Mouse (Mus musculus) heart, postnatal 36 days (tissue): ENCODE results near the gene Fcgr1. TPM values are rescaled to one million over a fixed set of nuclear protein-coding genes. Genes with fewer than 3 reads are reported as not detected.
"Not testable (repeated sequence)": the region's sequence is repeated elsewhere in the genome, so short reads cannot be mapped to it uniquely, and the experiment has no call there.

Source experiments
- DNase-seq, 2 experiments: peaks; one replicate each; pipeline ENCODE4 v3.0.0; 2021 to 2022
- intact Hi-C: fragments of 180-260 bp; cut with DNase I; formaldehyde crosslinking; loops from one replicate; pipeline ENCODE4 v1.15.1; 2025
- total RNA-seq, 2 experiments: library from RNA; stranded (reverse); gene quantifications; 2 replicates each; pipeline ENCODE4 v1.2.3; 2021

The Fcgr1 gene
- total RNA-seq, 2 experiments from 2014 or later = 0.47 to 1.4 TPM

DNA sequence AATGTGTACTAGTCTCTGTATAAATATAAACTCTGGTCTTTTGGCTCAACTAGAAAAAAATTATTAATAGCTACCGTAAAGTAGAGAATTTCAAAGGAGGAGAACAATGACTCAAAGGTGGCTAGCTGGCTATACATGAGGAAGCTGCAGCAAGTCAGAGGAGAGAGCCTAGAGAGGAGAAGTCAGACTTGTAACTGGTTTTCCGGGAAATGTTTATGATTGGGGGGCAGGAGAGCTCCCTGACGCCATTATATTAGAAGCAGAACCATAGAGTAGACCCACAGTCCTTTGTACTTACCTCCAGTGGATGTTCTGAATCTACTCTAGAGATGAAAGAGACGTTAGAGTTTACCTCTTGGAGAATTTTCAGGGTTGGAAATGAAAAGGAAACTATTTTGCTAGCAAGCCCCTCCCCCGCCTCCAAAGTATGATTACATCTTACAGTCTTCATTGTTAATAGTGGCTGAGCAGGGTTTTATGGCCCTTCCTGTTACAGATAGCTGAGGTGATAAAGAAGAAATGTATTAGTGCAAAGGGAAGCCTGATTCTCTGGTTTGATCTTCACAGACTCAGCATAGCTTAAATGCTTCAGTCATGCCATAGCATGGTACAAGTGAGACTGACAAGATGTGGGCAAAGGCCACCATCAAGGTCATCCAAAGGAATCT, 37.7 kb downstream of the Fcgr1 start:
- no peak for DNase-seq
- intact Hi-C loops = no loop called here

DNA sequence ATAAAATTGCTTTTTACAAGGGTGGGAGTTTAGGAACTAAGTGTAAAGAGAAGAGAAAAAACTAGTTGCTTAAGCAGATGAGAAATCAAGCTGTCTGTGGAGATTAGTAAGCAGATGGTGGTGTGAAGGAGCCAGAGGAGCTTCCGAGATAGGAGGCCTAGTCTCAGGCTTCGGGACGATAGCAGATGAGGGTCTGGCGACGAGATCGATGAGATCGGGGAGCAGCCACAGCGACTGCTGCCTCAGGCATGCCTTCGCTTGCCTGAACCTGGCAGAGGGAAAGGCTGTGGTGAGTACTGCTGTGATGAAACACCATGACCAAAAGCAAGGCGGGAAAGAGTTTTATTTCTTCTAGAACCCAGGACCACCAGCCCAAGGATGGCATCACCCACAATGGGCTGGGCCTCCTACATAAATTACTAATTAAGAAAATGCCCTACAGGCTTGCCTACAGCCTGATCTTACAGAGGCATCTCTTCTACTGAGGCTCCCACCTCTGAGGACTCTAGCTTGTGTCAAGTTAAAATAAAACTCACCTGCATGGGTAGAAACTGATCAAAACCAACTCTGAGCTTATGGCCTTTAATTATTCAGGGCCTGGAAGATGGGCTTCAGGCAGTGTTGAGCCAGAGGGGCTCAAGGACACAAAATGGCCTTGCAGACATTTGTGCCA, 39.0 kb downstream of the Fcgr1 start:
- intact Hi-C loops = no loop called here
- DNase-seq = no peak

- intact Hi-C loops = no loop called here
- DNase-seq = no peak
Measured at GRCm38 (mm10) chr3:96251787-96252186, 42.0 kb downstream of the Fcgr1 start.

DNA sequence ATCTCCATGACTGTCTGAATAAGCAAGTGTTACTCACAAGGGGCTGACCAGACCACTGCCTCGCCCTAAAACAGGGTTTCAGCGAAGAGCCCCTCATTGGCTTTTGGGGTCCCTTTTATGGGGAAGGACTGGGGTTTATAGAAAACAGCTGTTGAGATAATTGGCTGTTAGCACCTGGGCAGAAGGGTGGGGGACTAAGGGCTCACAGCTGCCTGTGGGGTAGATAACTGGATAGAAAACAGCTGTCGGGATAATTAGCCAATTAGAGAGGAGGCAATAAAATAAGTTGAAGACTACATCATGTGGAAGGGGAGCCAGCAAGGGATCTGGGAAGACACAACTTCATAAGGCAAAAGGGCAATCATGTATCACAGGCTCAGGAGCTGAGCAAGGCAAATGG, 42.9 kb downstream of the Fcgr1 start:
- DNase-seq = no peak
- intact Hi-C loops = no loop called here

DNA sequence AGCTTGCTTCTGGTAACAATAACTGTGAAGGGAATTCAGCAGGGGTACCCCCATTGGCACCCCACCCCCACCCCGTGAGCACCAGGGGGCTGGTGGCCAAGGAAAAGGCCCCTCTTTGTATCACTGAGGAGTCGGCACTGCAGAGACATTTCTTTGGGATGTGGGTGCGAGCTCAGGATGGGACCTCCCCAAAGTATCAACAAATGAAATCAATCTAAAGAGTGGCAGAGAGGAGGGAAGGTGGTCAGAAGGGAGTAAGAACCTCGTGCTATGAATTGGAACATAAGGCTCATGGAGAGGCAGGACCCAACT, 44.8 kb downstream of the Fcgr1 start:
- intact Hi-C loops = no loop called here
- no peak for DNase-seq

DNA sequence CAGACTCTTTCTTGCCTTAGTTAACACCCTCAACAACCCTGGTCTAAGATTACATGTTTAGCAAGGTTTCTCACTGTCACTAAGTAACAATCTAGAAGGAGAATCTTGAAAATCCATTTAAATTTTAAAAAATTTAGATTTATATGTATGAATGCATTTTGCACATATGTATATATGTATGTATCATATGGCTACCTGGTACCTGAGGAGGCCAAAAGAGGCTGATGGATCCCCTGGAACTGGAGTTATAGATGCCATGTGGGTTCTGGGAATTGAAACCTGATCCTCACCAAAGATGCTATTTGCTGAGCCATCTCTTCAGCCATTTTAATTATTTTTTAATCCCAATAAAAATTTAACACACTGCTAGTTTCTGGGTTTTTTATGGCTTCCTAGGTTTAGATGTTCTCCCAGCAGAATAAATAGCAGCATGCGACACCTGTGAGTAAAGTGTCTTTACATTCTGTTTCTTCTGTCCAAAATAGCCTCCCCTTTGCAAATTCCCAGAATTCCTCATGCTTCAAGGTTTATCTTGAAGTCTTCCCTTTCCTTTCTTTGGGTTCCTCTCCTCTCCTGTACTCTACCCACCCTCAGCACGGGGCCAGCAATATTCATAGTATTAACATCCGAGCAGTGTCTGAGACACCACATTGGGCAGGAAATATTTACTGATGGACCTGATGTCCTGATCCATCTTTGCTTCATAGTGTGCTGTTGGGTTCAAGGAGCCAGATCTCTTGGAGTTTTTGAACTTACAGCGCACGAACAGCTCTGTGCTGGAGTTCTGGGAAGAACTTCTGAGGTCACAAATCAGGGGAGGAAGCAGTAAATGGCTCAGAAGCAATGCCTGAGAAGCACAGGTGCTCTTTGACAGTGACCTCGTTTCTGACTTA, 45.4 kb downstream of the Fcgr1 start:
- no peak for DNase-seq

DNA sequence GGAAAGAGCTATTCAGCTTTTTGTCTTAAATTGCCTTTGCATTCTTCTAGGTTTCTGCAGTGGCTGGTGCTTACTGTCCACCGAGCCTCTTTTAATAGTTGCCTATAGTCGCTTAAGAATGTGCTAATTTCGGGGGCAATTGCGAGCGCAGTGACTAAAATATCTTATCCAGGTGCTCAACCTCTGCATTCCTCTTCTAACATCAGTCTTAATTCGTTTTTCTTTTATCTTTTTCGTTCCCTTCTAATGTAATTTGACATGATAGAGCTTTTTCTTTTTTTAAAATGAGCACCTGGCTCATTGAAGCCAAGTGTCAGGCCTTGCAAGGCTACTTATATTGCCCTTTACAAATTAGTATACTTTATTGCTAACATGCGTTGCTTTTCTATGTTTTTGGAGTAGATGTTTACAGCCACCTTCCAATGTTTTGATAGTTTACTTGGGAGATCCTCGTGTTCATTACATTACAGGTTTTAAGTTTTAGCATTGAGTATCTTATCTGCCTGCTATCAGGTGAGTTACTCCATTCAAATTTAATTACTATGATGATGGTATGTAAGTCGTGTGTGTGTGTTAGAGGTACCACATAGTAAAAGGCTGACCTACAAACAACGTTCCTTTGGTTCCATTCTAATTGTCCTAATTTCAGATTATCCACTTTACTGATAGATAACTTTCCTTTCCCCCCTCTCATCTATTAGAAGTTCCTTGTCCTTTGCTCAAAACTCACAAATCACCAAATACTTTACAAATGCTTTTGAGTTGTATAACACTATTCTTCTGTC, 46.2 kb downstream of the Fcgr1 start:
- DNase-seq = no peak
- intact Hi-C loops = no loop called here

More for the DNA sequence above, 45.4 kb downstream of the Fcgr1 start:
- intact Hi-C loops = no loop called here

DNA sequence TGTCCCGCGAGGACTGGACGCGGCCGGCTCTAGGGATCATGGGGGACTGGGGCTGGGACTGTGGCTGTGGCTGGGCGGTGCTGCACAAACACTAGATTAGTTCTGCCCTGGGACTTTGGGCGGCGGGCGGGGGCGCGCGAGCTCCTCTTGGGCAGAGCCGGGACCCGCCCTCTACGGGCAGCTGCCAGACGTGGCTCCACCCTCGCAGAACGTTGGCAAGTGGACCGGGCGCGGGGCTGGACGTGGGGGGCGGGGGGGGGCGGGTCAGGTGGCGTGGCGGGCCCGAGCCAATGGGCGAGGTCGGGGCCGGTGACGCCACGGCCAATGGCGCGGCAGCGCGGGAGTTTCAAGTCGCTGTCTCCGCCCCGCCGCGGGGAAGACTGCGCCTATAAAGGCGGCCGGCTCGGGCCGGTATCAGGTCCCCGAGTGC, 47.3 kb downstream of the Fcgr1 start, which contains the start of gene Hist2h3c1:
Gene Hist2h3c1, plus strand, starts transcription at position 259 of the 430 bp plus-strand sequence.
- DNase-seq, intact Hi-C loops: not testable (repeated sequence)

- DNase-seq, intact Hi-C loops: not testable (repeated sequence)
Measured at GRCm38 (mm10) chr3:96246018-96246417, 47.8 kb downstream of the Fcgr1 start.

DNA sequence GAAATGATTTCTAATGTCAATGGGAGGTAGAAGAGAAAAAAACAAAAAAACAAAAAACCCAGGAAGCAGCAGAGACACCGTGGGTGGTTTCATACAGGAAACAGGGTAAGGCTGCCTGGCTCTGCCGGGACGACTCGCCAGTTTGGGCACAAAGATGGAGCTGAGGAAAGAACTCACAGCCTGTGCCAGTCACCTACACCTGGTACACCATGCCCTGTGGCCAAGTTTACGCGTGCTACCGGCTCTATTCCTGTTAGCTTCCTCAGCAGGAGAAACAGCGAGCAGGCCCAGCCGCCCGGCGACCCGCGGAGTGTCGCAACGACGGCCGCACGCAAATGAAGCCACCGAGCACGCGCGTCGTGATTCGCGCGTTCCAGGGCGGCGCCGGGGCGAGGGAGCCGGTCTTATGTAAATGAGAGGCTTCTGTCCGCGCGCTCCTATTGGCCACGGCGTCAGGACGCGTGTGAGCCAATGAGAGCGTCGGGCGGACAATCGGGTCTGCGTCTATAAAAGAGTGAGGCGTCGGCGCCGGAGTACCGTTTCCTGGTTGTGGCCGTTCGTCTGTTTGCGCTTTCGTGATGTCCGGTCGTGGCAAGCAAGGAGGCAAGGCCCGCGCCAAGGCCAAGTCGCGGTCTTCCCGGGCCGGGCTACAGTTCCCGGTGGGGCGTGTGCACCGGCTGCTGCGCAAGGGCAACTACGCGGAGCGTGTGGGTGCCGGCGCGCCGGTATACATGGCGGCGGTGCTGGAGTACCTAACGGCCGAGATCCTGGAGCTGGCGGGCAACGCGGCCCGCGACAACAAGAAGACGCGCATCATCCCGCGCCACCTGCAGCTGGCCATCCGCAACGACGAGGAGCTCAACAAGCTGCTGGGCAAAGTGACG, 48.5 kb downstream of the Fcgr1 start, which contains the start of gene Hist2h2aa1:
Gene Hist2h2aa1, plus strand, starts transcription at position 495 of the 884 bp plus-strand sequence.
- intact Hi-C loops = not testable (repeated sequence)
- DNase-seq = peak; percentile 86 to 93

GRCm38 (mm10) chr3:96243921-96244572, 49.7 kb downstream of the Fcgr1 start:
- peak in 1 of 2 experiments; percentile 18 for DNase-seq
- intact Hi-C loops = loop anchor here (2.0 kb wide), 1 partner anchor 19 kb away; the partner anchor contains the start of gene Hist2h4

DNA sequence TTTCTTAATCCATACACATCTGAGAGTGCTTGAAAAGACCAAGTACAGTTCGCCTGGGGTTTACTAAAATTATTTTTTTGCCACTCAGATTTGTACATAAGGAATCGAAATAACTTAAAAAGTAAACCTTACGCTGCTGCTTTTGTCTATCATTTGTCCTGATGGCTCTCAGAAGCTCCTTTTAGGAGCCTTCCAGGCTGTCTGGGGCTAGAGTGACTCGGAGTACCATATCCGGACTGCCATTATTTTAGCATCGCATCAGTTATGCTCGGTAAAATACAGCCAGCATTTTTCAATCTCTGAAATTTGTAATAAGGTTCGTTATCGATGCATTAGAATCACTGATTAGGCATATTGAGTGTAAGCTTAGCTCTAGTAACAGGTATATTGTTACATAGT, 53.0 kb downstream of the Fcgr1 start:
- no peak for DNase-seq
- intact Hi-C loops = no loop called here

DNA sequence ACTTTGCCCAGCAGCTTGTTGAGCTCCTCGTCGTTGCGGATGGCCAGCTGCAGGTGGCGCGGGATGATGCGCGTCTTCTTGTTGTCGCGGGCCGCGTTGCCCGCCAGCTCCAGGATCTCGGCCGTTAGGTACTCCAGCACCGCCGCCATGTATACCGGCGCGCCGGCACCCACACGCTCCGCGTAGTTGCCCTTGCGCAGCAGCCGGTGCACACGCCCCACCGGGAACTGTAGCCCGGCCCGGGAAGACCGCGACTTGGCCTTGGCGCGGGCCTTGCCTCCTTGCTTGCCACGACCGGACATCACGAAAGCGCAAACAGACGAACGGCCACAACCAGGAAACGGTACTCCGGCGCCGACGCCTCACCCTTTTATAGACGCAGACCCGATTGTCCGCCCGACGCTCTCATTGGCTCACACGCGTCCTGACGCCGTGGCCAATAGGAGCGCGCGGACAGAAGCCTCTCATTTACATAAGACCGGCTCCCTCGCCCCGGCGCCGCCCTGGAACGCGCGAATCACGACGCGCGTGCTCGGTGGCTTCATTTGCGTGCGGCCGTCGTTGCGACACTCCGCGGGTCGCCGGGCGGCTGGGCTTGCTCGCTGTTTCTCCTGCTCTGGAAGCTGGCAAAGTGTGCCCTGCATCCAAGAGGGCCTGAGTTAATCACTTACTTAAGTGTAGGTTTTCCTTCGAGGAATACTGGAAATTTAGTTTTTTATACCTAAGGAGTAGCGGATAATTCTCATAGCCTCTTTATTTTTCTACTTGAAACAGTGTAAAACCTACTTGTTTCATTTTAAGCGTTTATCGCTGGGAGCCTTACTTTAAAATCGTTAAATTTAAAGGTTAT, 53.6 kb downstream of the Fcgr1 start, which contains the start of gene Hist2h2aa2:
Gene Hist2h2aa2, minus strand, starts transcription at position 328 of the 850 bp plus-strand sequence.
- peak; percentile 96 for DNase-seq
- intact Hi-C loops = not testable (repeated sequence)

DNA sequence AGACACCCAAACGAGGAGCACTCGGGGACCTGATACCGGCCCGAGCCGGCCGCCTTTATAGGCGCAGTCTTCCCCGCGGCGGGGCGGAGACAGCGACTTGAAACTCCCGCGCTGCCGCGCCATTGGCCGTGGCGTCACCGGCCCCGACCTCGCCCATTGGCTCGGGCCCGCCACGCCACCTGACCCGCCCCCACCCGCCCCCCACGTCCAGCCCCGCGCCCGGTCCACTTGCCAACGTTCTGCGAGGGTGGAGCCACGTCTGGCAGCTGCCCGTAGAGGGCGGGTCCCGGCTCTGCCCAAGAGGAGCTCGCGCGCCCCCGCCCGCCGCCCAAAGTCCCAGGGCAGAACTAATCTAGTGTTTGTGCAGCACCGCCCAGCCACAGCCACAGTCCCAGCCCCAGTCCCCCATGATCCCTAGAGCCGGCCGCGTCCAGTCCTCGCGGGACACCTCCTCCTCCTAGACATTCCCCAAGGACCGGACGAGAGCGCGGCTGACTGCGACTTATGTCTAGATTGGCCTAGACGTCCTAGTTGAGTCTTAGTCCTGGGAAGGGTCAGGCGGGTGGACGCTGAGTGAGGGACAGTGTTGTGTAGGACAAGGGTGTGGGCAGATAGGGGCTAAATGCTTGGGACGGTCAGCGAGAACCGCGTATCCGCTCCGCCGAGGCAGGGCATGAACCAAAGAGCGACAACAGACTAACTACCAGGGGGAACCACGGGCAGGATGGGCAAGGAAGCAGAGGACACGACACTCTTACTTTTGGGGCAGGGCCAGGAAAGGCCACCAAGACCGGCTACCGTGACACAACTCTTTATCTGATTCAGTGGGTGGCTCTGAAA, 54.6 kb downstream of the Fcgr1 start, which contains the start of gene Hist2h3c2:
Gene Hist2h3c2, minus strand, starts transcription at position 174 of the 840 bp plus-strand sequence.
- intact Hi-C loops = not testable (repeated sequence)
- peak; percentile 32 to 66 for DNase-seq

DNA sequence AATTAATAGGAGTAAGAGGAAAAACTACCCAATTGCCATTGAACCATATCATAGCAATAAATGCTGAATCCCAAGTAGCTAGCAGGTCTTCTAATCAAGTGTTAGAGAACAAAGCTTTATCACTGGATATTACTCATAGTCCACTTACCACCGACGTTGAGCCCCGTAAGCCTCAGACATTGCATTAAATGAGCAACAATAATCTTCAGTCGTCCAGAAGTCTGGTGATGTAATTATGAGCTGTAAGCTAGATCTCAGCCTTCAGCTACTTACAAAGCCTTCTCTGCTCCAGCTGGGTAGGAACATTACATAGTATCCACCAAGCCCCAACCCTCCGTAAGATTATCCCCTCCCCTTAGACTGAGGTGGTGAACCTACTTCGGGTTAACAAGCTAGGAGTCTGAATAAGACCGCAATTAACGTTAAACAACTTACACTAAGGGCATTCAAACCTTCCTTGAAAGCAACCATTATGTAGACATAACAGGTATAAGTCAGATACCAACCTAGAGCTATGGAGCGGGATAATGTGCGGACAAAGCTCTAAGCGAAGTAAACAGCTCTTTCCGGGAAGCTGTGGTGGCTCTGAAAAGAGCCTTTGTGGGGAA, 55.8 kb downstream of the Fcgr1 start:
- intact Hi-C loops = loop anchor here (2.0 kb wide), 1 partner anchor 17 kb away; the partner anchor contains the start of genes Hist2h2ac and Hist2h2be
- no peak for DNase-seq

- no peak for DNase-seq
- intact Hi-C loops = loop anchor here (2.0 kb wide), 1 partner anchor 17 kb away; the partner anchor contains the start of genes Hist2h2ac and Hist2h2be
Measured at GRCm38 (mm10) chr3:96237335-96237903, 56.4 kb downstream of the Fcgr1 start.
